16 mouse cellular contexts compared by ENCODE assay signal in the genomic region with DNA sequence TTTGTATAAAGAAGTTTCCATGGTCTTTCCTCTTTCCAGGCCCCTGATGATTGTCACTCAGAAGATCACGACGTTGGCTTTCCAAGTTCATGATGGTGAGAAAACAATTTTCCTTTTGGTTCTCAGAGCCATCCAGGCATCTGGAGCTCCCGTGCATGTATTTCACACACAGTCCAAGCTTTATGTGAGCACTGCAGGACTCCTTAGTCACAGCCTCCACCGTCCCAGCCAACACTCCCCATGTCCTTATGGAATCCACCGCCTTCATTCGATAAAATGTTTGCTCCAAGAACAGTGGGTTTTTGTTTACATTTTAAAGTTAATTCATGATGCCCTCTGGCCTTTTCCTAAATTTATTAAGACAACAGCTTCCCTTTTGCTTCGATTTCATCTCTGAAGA.
"Had no signal": no experiment of that assay in that cellular context is flagged by ENCODE, and none has a peak within 500 bp of the region (broad histone marks: within the 10 kb centered on the region; RNA-seq: fewer than 3 reads in every experiment).

No protein-coding gene starts in this region.

- H3K27ac ChIP-seq: macrophage; midbrain, embryonic 13.5 days; midbrain, embryonic 15.5 days; neural tube, embryonic 12.5 days; stomach, embryonic 15.5 days; stomach, postnatal 0 days had no signal

- H3K27me3 ChIP-seq: megakaryocyte, embryonic 14.5 days; midbrain, embryonic 13.5 days; midbrain, embryonic 15.5 days; neural tube, embryonic 12.5 days; stomach, embryonic 15.5 days had no signal

- H3K9ac ChIP-seq: liver, postnatal 0 days; midbrain, embryonic 13.5 days; midbrain, embryonic 15.5 days; neural tube, embryonic 12.5 days; stomach, embryonic 15.5 days had no signal

- H3K9me3 ChIP-seq: midbrain, embryonic 13.5 days; midbrain, embryonic 15.5 days; neural tube, embryonic 12.5 days; stomach, embryonic 15.5 days had no signal

- DNase-seq: liver, postnatal 0 days; lung, adult 2 months; lung, postnatal 14 days; lung, postnatal 36 days; right cerebral cortex, postnatal 14 days; thymus, adult 2 months; thymus, postnatal 25 days; thymus, postnatal 4 days had no signal

- ATAC-seq: liver, postnatal 0 days; midbrain, embryonic 13.5 days; midbrain, embryonic 15.5 days had no signal

- H3K4me2 ChIP-seq: midbrain, embryonic 11.5 days; midbrain, embryonic 13.5 days; midbrain, embryonic 15.5 days; neural tube, embryonic 12.5 days; stomach, embryonic 15.5 days had no signal

- H3K4me3 ChIP-seq: megakaryocyte, embryonic 14.5 days; midbrain, embryonic 13.5 days; midbrain, embryonic 15.5 days; neural tube, embryonic 12.5 days; stomach, embryonic 15.5 days had no signal

- H3K4me1 ChIP-seq: megakaryocyte, embryonic 14.5 days; midbrain, embryonic 13.5 days; midbrain, embryonic 15.5 days; neural tube, embryonic 12.5 days; stomach, embryonic 15.5 days had no signal

- H3K36me3 ChIP-seq: midbrain, embryonic 13.5 days; midbrain, embryonic 15.5 days; neural tube, embryonic 12.5 days had no signal
